Mouse (Mus musculus): ENCODE measurements around the gene Ubald2. TPM values are rescaled to one million over a fixed set of nuclear protein-coding genes. Genes with fewer than 3 reads are reported as not detected.
"Not testable (repeated sequence)": the region's sequence is repeated elsewhere in the genome, so short reads cannot be mapped to it uniquely, and the experiment has no call there.

The Ubald2 gene
- polyA plus RNA-seq, 1 experiment from 2014 or later = 26.6 TPM

DNA sequence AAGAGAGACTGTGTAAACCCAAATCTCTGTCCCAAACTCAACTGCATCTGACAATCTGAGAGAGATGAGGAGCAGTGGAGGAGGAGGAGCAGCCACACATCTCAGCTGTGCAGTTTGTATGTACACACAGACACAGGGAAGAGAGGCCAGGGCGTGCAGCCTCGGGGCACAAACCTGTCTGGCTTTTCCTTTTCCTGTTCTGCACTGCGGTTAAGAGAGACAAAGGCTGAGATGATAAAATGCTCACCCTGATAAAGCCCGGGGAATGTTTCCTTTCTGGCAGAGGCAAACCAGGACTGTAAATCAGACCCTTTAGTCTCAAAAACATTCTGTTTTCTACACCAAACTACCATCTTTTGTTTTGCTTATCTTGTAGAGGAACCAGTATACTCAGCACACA is 33.3 kb upstream of the Ubald2 start:
- no peak for ATAC-seq (ENCODE audit: insufficient number of reproducible peaks, low FRiP score, low TSS enrichment, low read depth)
- no peak overlapping the region for H3K4me3 ChIP-seq
- no peak overlapping the region for H3K4me2 ChIP-seq
- no peak overlapping the region for H3K27ac ChIP-seq
- no peak overlapping the region for H3K9ac ChIP-seq
- no peaks in the 10 kb centered on the region for H3K9me3 ChIP-seq
- H3K27me3 ChIP-seq = no peaks in the 10 kb centered on the region
- H3K36me3 ChIP-seq = 0 out of 2 replicates have a peak, but pooled peaks cover 9% of the 10 kb centered on the region
- WGBS = 55% methylated on average over 4 of the region's 4 CpGs
- no peaks in the 10 kb centered on the region for H3K4me1 ChIP-seq

DNA sequence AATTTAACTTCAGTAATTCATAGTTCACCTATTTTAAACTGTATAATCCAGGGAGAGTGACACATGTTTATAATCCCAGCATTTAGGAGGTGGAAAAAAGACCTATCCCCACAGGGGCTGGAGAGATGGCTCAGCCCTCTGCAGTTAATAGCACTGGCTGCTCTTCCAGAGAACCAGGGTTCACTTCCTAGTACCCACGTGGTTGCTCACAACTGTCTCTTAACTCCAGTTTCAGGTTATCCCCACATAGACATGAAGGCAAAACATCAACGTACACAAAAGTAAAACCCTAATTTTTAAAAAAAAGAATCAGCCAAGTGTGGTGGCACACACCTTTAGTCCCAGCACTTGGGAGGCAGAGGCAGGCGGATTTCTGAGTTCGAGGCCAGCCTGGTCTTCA is 28.3 kb upstream of the Ubald2 start:
- H3K36me3 ChIP-seq = 0 out of 2 replicates have a peak, but pooled peaks cover 3% of the 10 kb centered on the region
- no peak overlapping the region for H3K4me2 ChIP-seq
- H3K9me3 ChIP-seq = no peaks in the 10 kb centered on the region
- H3K27ac ChIP-seq = no peak overlapping the region
- no peak for ATAC-seq (ENCODE audit: insufficient number of reproducible peaks, low FRiP score, low TSS enrichment, low read depth)
- no peak overlapping the region for H3K9ac ChIP-seq
- no peak overlapping the region for H3K4me3 ChIP-seq
- H3K4me1 ChIP-seq = no peaks in the 10 kb centered on the region
- WGBS = 88% methylated on average over 4 of the region's 4 CpGs
- no peaks in the 10 kb centered on the region for H3K27me3 ChIP-seq

DNA sequence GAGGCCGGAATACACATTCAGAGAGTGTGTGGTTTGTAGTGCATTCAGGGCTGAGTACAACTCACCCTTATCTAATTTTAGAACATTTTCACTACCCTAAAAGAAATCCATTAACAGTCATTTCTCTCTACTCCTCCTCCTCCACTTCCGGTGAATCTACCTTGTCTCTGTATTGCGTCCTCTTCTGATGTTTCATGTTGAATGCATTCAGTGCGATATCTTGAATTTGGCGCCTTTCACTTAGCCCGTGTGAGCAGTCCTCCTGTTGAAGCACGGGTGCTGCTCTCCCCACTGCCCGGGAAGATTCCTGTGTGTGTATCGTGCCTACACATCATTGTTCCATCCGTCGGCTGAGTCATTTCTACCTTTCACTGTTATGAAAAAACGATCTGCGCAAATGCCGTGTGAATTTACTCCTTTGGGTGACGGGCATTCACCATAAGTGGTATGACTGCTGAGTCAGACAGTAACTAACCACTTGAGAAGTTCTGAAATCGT is 27.6 kb upstream of the Ubald2 start:
- Histone ChIP-seq H3K4me1 (no peaks in the 10 kb centered on the region), H3K4me2 (no peak overlapping the region), H3K27ac (no peak overlapping the region), H3K4me3 (no peak overlapping the region), H3K27me3 (no peaks in the 10 kb centered on the region), H3K9ac (no peak overlapping the region), H3K36me3 (0 out of 2 replicates have a peak, but pooled peaks cover 3% of the 10 kb centered on the region), H3K9me3 (no peaks in the 10 kb centered on the region)
- WGBS = 92% methylated on average over 16 of the region's 16 CpGs
- no peak for ATAC-seq (ENCODE audit: insufficient number of reproducible peaks, low FRiP score, low TSS enrichment, low read depth)

DNA sequence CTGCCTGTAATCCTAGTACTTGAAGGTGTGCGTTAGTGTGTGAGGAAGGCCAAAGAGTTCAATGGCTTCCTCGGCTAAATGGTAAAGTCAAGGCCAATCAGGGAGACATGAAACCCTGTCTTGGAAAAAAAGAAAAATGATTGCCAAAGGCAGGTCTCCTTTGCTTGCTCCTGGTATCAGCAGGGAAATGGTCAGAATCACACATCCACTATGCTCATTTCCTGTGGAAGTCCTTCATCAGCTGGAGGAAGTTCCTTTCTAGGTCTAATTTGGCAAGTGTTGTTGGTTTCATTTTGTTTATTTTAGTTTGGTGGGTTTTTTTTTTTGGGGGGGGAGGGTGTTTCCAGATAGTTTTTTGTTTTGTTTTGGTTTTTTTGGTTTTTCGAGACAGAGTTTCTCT is 24.9 kb upstream of the Ubald2 start:
- no peak overlapping the region for H3K4me2 ChIP-seq
- H3K4me3 ChIP-seq = no peak overlapping the region
- no peak overlapping the region for H3K27ac ChIP-seq
- no peaks in the 10 kb centered on the region for H3K27me3 ChIP-seq
- H3K9ac ChIP-seq = no peak overlapping the region
- ATAC-seq (ENCODE audit: insufficient number of reproducible peaks, low FRiP score, low TSS enrichment, low read depth) = no peak
- H3K4me1 ChIP-seq = peaks cover 19% of the 10 kb centered on the region
- 93% methylated on average over 3 of the region's 3 CpGs for WGBS
- no peaks in the 10 kb centered on the region for H3K36me3 ChIP-seq
- no peaks in the 10 kb centered on the region for H3K9me3 ChIP-seq

DNA sequence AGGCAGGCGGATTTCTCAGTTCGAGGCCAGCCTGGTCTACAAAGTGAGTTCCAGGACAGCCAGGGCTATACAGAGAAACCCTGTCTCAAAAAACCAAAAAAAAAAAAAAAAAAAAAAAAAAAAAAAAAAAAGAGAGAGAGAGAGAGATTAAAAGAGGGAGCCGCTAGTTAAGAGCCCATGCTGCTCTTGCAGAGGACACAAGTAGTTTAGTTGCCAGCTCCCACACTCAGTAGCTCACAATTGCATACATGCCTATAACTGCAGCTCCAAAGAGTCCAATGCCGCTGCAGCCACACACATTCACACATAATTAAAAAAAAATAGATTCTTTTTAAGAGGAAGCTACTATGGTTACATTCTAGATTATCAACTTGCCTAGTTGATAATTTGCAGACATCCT is 23.5 kb upstream of the Ubald2 start:
- not testable (repeated sequence) for H3K27ac ChIP-seq; H3K36me3 ChIP-seq; H3K9me3 ChIP-seq; H3K9ac ChIP-seq; H3K27me3 ChIP-seq; H3K4me2 ChIP-seq; ATAC-seq (ENCODE audit: insufficient number of reproducible peaks, low FRiP score, low TSS enrichment, low read depth); H3K4me3 ChIP-seq
- H3K4me1 ChIP-seq = peaks cover 19% of the 10 kb centered on the region
- 88% methylated on average over 4 of the region's 4 CpGs for WGBS

DNA sequence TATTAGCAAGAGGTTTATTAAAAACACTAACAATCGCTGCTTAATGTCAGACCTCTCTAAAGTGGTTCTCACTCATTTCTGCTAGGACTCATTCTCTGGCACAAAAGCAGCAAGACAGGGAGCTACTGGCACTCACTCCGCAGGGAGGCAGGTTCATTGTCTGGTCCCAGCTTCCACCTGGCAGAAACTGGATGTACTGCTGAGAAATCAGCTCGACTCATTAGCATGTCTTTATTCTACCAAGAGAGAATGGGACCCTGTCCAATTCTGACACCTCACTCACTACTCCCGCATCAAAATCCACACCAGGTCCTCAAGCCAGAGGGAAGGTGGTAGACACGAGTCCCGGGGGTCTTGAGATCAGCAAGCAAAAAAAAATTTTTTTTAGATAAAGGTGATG is 22.3 kb upstream of the Ubald2 start:
- Histone ChIP-seq H3K36me3 (no peaks in the 10 kb centered on the region), H3K4me3 (peak overlapping the region; percentile 74), H3K9ac (no peak overlapping the region), H3K4me2 (peak overlapping the region; percentile 97), H3K27me3 (no peaks in the 10 kb centered on the region), H3K9me3 (no peaks in the 10 kb centered on the region), H3K4me1 (peaks cover 24% of the 10 kb centered on the region), H3K27ac (no peak overlapping the region)
- no peak for ATAC-seq (ENCODE audit: insufficient number of reproducible peaks, low FRiP score, low TSS enrichment, low read depth)
- WGBS = 24% methylated on average over 6 of the region's 6 CpGs

DNA sequence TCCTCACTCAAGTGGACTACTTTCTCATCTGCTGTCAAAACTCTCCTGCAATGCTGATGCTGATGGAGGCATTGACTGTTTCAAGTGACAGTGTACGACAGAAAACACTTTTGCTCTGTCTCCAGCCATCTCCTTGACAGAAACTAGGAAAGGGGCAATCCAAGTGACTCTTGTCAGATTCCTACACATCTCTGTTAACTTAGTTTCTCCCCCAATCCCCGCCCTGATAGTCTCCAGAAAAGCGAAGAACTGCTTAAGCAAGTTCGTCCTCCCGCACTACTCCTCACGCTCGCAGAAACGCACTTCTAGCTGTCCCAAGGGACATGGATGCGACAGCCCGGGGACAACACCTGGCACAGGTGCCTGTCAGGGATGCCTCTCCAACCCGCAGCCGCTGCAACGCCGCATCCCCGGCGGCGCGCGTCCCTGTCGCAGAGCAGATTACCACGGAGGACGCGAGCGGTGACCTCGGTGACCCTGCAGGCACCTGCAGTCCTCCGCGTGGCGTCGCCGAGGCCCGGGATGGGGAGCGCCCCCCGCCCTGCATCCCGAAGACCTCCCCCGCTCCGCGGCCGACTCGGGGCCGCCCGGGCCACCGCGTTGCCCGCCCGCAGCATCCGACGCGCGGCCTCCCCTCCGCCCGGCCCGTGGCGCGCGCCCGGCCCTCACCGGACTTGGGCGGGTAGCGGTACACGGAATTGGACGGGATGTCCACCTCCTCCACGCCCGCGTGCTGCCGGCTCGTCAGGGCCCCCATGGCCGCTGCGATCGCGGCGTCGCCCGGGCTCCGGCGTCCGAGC is 21.7 kb upstream of the Ubald2 start:
- Histone ChIP-seq H3K9ac (peak overlapping the region; percentile 76), H3K4me1 (peaks cover 26% of the 10 kb centered on the region), H3K27ac (peak overlapping the region; percentile 50), H3K9me3 (no peaks in the 10 kb centered on the region), H3K27me3 (no peaks in the 10 kb centered on the region), H3K4me2 (peak overlapping the region; percentile 97), H3K36me3 (no peaks in the 10 kb centered on the region), H3K4me3 (peak overlapping the region; percentile 74)
- WGBS = under 1% methylated on average over 76 of the region's 76 CpGs
- ATAC-seq (ENCODE audit: insufficient number of reproducible peaks, low FRiP score, low TSS enrichment, low read depth) = no peak

DNA sequence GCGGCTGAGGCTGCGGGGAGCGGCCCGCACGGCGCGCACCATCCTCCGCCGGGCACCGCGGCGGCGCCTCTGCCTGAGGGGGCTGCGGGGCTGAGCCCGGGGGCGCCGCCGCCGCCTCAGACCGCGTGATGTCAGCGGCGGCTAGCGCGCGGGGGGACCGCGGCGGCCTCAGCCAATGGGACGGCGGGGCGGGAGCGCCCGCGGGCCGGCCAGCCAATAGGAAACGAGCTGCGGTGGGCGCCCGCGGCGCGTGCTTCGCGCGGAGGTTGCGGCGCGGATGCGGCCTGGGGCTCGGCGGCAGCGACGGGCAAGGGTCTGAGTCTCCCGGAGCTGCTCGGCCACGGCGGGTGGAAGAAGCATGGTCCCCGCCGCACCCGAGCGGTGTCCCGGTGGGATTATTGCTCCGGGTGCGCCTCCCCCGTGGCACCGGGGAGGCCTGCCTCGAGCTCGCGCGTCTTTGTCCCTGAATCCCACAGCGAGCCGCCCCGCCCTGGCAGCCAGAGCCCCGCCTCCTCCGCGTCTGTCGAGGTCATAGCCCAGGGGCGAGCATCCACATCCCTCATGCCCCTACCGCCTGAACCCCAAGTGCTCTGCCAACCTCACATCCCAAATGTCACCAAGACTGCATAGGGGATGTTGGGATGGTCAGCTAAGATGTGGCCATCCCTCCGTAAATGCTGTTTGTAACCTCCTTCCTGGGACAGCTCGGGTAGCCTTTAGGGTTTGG is 20.8 kb upstream of the Ubald2 start, which contains the start of gene Rnf157:
TSS of gene Rnf157 (minus strand) at position 129 of the 727 bp plus-strand sequence.
- no peaks in the 10 kb centered on the region for H3K36me3 ChIP-seq
- no peaks in the 10 kb centered on the region for H3K9me3 ChIP-seq
- no peaks in the 10 kb centered on the region for H3K27me3 ChIP-seq
- peak within 1 kb of the TSS; percentile 76 for H3K9ac ChIP-seq
- peak within 1 kb of the TSS; percentile 74 for H3K4me3 ChIP-seq
- peaks cover 32% of the 10 kb centered on the region for H3K4me1 ChIP-seq
- WGBS = 3% methylated on average over 75 of the region's 82 CpGs
- peak within 1 kb of the TSS; percentile 71 for H3K27ac ChIP-seq
- peak; percentile 92 for ATAC-seq (ENCODE audit: insufficient number of reproducible peaks, low FRiP score, low TSS enrichment, low read depth)
- peak within 1 kb of the TSS; percentile 97 for H3K4me2 ChIP-seq

DNA sequence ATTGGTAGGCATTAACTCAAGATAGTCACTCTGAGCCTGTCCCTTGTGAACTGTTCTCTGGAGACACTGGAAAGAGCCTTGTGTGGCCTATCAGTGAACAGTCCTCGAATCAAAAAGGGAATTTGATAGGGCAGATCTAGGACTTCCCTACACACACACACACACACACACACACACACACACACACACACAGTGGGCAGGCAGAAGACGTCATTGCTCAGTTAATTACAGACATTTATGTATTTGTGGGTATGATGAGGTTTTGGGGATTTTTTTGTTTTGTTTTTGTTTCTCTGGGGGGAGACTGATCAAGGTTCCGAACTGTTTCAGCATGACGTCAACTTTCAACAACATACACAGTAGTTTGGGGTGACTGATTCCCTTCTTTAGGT is 20.3 kb upstream of the Ubald2 start:
- Histone ChIP-seq H3K4me3 (peak overlapping the region; percentile 74), H3K27me3 (no peaks in the 10 kb centered on the region), H3K9me3 (no peaks in the 10 kb centered on the region), H3K27ac (no peak overlapping the region), H3K9ac (no peak overlapping the region), H3K36me3 (no peaks in the 10 kb centered on the region), H3K4me1 (peaks cover 38% of the 10 kb centered on the region), H3K4me2 (peak overlapping the region; percentile 97)
- ATAC-seq (ENCODE audit: insufficient number of reproducible peaks, low FRiP score, low TSS enrichment, low read depth) = no peak
- 69% methylated on average over 4 of the region's 4 CpGs for WGBS

DNA sequence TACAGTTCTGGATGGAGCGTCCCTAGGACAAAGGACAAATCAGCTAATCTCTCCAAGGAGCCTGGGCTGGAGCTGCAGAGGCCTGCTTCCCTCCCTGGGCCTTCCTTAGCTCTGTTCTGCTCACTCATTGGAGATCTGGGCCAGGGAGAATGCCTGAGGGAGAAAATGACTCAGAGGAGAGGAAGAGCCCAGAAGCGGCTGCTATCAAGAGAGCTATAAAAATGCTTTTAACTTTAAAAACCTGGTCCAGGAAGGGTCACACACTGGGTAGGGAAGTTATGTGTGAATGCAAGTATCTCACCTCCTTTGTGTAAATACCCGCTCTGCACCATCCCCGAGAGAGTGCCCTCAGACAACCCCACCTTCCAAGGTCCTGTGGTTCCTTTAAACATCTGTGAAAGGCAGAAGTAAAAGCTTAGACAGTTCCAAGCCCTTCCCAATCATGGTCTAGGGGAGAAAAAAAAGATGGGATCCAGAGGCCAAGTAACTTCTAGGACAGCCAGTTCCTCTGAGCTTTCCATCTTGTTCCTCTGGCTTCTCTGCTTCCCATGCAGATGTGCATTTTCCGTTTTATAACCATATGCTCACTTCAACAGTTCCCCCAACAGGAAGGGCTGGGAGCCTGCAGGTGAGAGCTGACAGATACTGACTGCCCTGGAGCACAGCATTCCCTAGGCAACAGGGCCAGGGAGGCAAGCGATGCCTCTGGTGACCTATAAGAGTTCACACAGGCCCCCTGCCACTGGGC is 17.5 kb upstream of the Ubald2 start:
- Histone ChIP-seq H3K4me2 (no peak overlapping the region), H3K36me3 (no peaks in the 10 kb centered on the region), H3K9me3 (no peaks in the 10 kb centered on the region), H3K4me3 (no peak overlapping the region), H3K27me3 (no peaks in the 10 kb centered on the region), H3K4me1 (peaks cover 42% of the 10 kb centered on the region), H3K27ac (peak overlapping the region; percentile 44), H3K9ac (no peak overlapping the region)
- WGBS = 42% methylated on average over 6 of the region's 6 CpGs
- no peak for ATAC-seq (ENCODE audit: insufficient number of reproducible peaks, low FRiP score, low TSS enrichment, low read depth)

DNA sequence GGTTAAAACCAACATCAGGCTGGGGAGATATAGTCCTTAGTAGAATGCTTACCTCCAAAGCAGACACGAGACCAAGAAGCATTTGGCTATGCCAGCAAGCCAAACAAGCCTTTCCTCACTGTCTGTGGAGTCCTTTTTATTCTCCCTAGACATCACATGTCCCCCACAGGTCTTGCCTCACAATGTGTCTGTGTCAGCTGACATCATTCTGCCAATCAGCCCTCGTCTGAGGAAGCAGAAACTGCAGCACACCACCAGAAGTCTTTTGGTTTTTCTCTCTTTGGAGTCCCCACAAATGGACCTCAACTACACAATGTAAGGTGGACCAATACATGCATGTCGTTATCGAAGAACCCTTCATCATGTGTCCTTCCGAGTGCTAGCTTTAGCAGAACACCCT is 16.8 kb upstream of the Ubald2 start:
- Histone ChIP-seq H3K27ac (no peak overlapping the region), H3K36me3 (no peaks in the 10 kb centered on the region), H3K4me2 (no peak overlapping the region), H3K4me1 (peaks cover 36% of the 10 kb centered on the region), H3K4me3 (no peak overlapping the region), H3K9ac (no peak overlapping the region), H3K9me3 (no peaks in the 10 kb centered on the region), H3K27me3 (no peaks in the 10 kb centered on the region)
- WGBS = 91% methylated on average over 5 of the region's 5 CpGs
- ATAC-seq (ENCODE audit: insufficient number of reproducible peaks, low FRiP score, low TSS enrichment, low read depth) = no peak
